Mouse (Mus musculus) ES-E14 (cell line): ENCODE data around the gene Cuedc1.

ENCODE experiments used
- HCFC1 ChIP-seq: IDR thresholded peaks from 2 replicates; pipeline ENCODE4 v1.6.1; 2012; ENCODE audit warnings: low read length, inconsistent platforms, borderline replicate concordance; ENCODE audit not compliant: insufficient read depth
- MAFK ChIP-seq: IDR thresholded peaks from 2 replicates; pipeline ENCODE4 v1.6.1; 2014; ENCODE audit warnings: mild to moderate bottlenecking, low read depth, low read length, inconsistent platforms; ENCODE audit not compliant: insufficient read depth

GRCm38 (mm10) chr11:88169531-88170040 lies 71.7 kb downstream of the Cuedc1 start:
- TF ChIP-seq HCFC1 (no peak), MAFK (no peak)
